Mouse (Mus musculus): ENCODE data around the gene C5ar2. TPM values are rescaled to one million over a fixed set of nuclear protein-coding genes. Genes with fewer than 3 reads are reported as not detected.
A peak's percentile ranks its signal among the peaks of the same experiment; 100 is the strongest.

The C5ar2 gene
- 0.10 TPM in 1 of 2 replicates, not detected in the other for polyA plus RNA-seq (2015; fragmentation: Nextera tagmentation; extraction: Ambion mirVana)

DNA sequence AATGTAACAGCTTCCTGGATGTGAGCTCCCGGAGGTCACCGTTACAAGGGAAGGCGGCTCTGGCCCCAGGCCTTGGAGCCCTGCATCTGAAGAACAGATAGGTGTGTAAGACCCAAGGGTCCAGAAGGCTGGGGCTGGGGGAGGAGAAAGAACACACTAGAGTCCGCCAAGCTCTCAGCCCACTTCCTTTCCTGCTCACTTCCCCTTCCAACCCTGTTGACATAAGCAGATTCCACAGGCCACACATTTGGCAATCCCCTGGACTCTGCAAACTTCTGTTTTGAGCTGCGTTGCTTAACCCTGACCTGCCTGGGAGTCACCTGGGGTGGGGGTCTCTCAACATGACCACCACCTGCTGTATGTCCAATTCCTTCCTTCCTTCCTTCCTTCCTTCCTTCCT is at the start of gene C5ar2:
Gene C5ar2, minus strand, starts transcription at position 88 of the 400 bp plus-strand sequence.
- Histone ChIP-seq H3K27ac (no peak within 1 kb of the TSS), H3K9me3 (no peaks in the 10 kb centered on the region), H3K27me3 (no peaks in the 10 kb centered on the region), H3K4me2 (no peak within 1 kb of the TSS), H3K4me1 (0 out of 2 replicates have a peak, but pooled peaks cover 2% of the 10 kb centered on the region), H3K9ac (no peak within 1 kb of the TSS), H3K4me3 (no peak within 1 kb of the TSS), H3K36me3 (no peaks in the 10 kb centered on the region)
- WGBS: 75% methylated on average over 5 of the region's 5 CpGs
- no peak for ATAC-seq (ENCODE audit: insufficient number of reproducible peaks, insufficient read depth, low FRiP score, low TSS enrichment, low read depth)

DNA sequence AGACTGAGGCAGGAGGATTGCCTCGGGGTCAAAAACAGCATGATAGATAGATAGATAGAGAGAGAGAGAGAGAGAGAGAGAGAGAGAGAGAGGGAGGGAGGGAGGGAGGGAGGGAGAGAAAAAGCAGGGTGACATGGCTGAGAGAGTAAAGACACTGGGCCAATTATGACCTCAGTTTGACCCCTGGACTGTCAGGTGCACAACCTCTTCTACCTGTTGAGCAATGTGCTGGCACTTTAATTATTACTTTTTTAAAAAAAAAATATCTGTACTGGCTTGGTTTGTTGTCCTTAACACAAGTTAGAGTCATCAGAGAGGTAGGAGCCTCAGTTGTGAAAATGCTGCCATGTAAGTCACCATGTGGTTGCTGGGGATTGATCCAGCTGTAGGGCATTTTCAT is 43.8 kb upstream of the C5ar2 start:
- Histone ChIP-seq H3K4me3 (no peak overlapping the region), H3K9ac (no peak overlapping the region), H3K27me3 (no peaks in the 10 kb centered on the region), H3K4me2 (no peak overlapping the region), H3K4me1 (peaks cover 15% of the 10 kb centered on the region), H3K36me3 (peaks cover 15% of the 10 kb centered on the region), H3K9me3 (no peaks in the 10 kb centered on the region), H3K27ac (no peak overlapping the region)
- ATAC-seq (ENCODE audit: insufficient number of reproducible peaks, insufficient read depth, low FRiP score, low TSS enrichment, low read depth): no peak
- WGBS: 75% methylated on average over 1 of the region's 1 CpGs

DNA sequence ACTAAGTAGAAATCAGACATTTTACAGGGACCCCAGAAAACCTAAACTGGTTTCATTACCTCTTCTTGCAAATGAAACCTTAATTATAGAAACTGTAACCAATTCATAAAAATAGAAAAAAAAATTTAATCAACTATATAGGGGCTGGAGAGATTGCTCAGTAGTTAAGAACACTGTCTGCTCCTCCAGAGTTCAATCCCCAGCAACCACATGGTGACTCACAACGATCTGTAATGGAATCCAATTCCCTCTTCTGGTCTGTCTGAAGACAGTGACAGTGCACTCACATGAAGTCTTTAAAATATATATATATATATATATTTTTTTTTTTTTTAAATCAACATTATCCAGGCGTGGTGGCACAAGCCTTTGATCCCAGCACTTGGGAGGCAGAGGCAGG is 43.1 kb upstream of the C5ar2 start:
- Histone ChIP-seq H3K27me3 (no peaks in the 10 kb centered on the region), H3K9ac (peak overlapping the region; percentile 80), H3K9me3 (no peaks in the 10 kb centered on the region), H3K4me1 (peaks cover 15% of the 10 kb centered on the region), H3K27ac (peak overlapping the region; percentile 98), H3K36me3 (peaks cover 23% of the 10 kb centered on the region), H3K4me2 (peak overlapping the region; percentile 64), H3K4me3 (peak overlapping the region; percentile 64)
- 82% methylated on average over 2 of the region's 2 CpGs for WGBS
- no peak for ATAC-seq (ENCODE audit: insufficient number of reproducible peaks, insufficient read depth, low FRiP score, low TSS enrichment, low read depth)

DNA sequence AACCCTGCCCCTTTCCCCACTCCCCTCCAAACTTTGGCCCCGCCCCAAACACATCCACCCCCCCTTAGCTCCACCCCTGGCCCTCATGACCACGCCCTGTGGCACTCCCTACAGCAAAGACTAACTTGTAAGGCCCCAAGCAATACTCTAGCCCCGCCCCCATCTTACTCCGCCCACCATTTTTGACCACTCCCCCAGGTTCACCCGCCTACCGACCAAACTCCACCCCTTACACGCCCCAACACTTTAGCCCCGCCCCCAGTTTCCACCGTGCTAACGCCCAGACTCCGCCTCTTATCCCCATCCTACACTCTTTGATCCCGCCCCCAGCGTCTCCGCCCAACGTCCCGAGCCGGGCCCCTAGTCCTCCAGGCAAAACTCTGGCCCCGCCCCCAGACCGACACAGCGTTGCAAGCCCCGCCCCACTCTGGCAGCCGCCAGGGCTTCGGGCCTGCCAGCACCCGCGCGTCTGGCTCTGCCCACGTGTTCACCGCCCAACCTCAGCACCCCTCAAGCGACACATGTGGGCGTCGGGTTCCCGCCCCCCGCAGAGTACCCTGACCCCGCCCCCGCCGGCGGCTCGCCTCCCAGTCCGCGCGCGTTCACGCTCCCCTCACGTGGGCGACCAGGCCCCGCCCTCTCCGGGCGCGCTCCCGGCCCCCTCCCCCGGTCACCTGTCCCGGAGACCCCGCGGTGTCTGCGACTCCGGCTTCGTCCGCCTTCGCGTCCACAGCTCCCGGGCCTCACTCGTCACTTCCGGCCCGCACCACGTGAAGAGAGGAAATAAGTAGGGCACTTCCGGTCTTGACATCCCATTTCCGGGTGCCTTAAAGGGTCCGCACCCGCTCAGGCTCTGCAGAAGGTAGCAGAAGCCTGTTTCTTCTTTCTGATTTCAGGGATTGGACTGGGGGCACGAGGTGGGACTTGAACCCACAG is 42.3 kb upstream of the C5ar2 start, which contains the start of gene Ccdc9:
Gene Ccdc9, minus strand, starts transcription at position 770 of the 936 bp plus-strand sequence.
- Histone ChIP-seq H3K36me3 (peaks cover 30% of the 10 kb centered on the region), H3K27me3 (no peaks in the 10 kb centered on the region), H3K9ac (peak within 1 kb of the TSS; percentile 80), H3K27ac (peak within 1 kb of the TSS; percentile 98), H3K4me2 (peak within 1 kb of the TSS; percentile 64), H3K4me3 (peak within 1 kb of the TSS; percentile 64), H3K4me1 (peaks cover 15% of the 10 kb centered on the region), H3K9me3 (no peaks in the 10 kb centered on the region)
- peak; percentile 89 for ATAC-seq (ENCODE audit: insufficient number of reproducible peaks, insufficient read depth, low FRiP score, low TSS enrichment, low read depth)
- 1% methylated on average over 70 of the region's 70 CpGs for WGBS

DNA sequence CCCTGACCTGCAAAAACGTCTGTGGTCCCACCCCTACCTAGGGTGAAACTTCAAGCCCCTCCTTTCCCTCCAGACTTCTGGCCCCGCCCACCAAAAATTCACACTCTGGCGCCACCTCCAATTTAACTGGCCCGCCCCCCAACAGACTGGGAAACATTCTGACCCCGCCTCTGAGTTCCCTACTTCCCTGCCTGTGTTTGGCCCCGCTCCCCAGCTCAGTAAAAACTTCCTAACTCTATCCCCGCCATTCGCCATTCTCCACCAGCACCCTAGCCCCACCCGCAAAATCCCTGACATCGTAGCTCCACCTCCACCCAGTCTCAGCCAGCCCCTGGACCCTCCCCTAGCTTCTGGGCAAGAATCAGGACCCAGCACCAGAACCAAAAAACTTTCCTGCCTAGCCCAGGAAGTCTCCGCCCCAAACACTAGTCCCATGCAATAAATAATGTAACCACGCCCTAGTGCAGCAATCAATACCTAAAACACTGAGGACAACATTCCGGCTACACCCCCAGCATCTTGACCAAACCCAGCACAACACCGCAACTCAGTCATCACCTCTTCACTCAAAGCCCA is 41.6 kb upstream of the C5ar2 start:
- Histone ChIP-seq H3K4me3 (peak overlapping the region; percentile 64), H3K9ac (peak overlapping the region; percentile 37; the same call in 1 of the 2 replicates), H3K4me2 (peak overlapping the region; percentile 64), H3K36me3 (peaks cover 38% of the 10 kb centered on the region), H3K27me3 (no peaks in the 10 kb centered on the region), H3K9me3 (no peaks in the 10 kb centered on the region), H3K4me1 (peaks cover 15% of the 10 kb centered on the region), H3K27ac (peak overlapping the region; percentile 98)
- ATAC-seq (ENCODE audit: insufficient number of reproducible peaks, insufficient read depth, low FRiP score, low TSS enrichment, low read depth): peak; percentile 52
- 4% methylated on average over 14 of the region's 14 CpGs for WGBS

DNA sequence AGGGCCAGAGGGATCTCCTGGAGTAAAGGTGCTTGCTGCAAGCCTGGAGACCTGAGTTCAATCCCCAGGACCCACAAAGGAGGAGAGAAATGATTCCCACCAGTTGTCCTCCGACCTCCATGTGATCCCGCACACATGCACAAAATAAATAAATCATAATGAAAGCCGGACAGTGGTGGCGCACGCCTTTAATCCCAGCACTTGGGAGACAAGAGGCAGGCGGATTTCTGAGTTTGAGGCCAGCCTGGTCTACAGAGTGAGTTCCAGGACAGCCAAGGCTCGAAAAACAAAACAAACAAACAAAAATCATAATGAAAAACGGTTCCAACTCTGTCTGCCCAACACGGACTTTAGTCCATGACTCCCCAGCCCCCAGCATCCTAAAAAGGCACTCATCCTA is 41.0 kb upstream of the C5ar2 start:
- Histone ChIP-seq H3K4me1 (peaks cover 15% of the 10 kb centered on the region), H3K9ac (peak overlapping the region; percentile 37; the same call in 1 of the 2 replicates), H3K27ac (peak overlapping the region; percentile 98), H3K4me3 (peak overlapping the region; percentile 64), H3K27me3 (no peaks in the 10 kb centered on the region), H3K9me3 (no peaks in the 10 kb centered on the region), H3K4me2 (peak overlapping the region; percentile 64), H3K36me3 (peaks cover 44% of the 10 kb centered on the region)
- ATAC-seq (ENCODE audit: insufficient number of reproducible peaks, insufficient read depth, low FRiP score, low TSS enrichment, low read depth): no peak
- WGBS: 70% methylated on average over 9 of the region's 9 CpGs

DNA sequence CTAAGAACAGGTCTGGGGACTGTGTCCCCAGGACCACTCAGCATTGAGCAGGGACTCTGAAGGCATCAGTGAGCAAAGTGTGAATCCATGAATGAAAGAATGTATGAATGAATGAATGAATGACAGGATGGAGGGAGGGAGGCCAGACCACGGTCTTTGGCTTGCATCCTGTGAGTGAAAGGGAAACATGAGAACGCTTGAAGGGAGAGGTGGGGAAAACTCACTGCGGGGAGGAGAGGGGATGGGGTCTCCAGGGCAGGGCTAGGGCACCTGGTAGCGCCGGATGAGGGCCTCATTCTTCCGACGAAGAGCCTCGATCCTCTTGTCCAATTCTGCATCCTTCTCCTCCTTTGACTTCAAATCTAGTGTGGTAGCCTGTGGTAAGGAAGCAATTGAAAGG is 40.0 kb upstream of the C5ar2 start:
- Histone ChIP-seq H3K9ac (no peak overlapping the region), H3K9me3 (no peaks in the 10 kb centered on the region), H3K27ac (no peak overlapping the region), H3K4me3 (no peak overlapping the region), H3K4me2 (no peak overlapping the region), H3K27me3 (no peaks in the 10 kb centered on the region), H3K36me3 (peaks cover 51% of the 10 kb centered on the region), H3K4me1 (peaks cover 15% of the 10 kb centered on the region)
- ATAC-seq (ENCODE audit: insufficient number of reproducible peaks, insufficient read depth, low FRiP score, low TSS enrichment, low read depth): no peak
- 89% methylated on average over 8 of the region's 8 CpGs for WGBS

DNA sequence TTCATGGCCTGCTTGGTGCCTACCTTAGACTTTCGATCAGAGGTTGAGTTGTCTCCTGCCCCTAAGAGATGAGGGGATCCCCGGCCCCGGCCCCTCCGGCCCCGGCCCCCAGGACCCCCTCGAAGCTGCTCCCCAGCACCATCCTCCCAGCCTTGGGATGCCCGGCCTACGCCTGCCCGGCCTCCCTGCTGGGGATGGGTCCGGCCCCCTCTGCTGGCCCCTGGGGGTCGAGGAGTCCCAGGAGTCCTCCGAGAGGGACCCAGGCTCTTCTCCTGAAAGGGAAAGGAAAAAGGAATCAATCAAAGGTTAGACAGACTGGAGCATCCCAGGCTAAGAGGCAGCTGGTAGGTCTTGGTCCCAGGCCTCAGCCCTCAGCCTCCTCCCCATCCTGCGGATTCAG is 38.4 kb upstream of the C5ar2 start:
- Histone ChIP-seq H3K9me3 (no peaks in the 10 kb centered on the region), H3K9ac (no peak overlapping the region), H3K27ac (no peak overlapping the region), H3K27me3 (no peaks in the 10 kb centered on the region), H3K4me1 (peaks cover 15% of the 10 kb centered on the region), H3K4me3 (no peak overlapping the region), H3K4me2 (no peak overlapping the region), H3K36me3 (peaks cover 67% of the 10 kb centered on the region)
- ATAC-seq (ENCODE audit: insufficient number of reproducible peaks, insufficient read depth, low FRiP score, low TSS enrichment, low read depth): no peak
- 94% methylated on average over 8 of the region's 13 CpGs for WGBS

DNA sequence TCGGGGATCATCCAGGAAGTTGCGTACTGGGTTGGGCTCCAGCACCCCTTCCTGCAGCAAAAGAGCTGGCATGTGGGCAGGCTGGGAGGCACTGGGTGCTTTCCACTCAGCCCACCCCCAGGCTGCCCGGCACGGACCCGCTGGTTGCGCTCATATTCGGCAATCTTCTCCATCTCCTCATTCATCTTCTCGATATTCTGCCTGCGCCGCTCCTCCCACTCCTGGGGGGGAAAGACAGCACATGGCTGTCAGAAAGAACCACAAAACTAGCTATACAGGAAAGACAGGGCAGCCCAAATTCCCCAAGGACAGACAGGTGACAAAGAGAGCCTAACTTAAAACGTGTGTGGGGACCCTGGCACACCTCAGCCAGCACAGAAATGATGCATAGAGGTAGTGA is 36.8 kb upstream of the C5ar2 start:
- no peak overlapping the region for H3K4me2 ChIP-seq
- H3K9ac ChIP-seq: peak overlapping the region; percentile 11; the same call in 1 of the 2 replicates
- no peak overlapping the region for H3K4me3 ChIP-seq
- H3K4me1 ChIP-seq: peaks cover 15% of the 10 kb centered on the region
- no peaks in the 10 kb centered on the region for H3K27me3 ChIP-seq
- 85% methylated on average over 11 of the region's 11 CpGs for WGBS
- no peaks in the 10 kb centered on the region for H3K9me3 ChIP-seq
- no peak overlapping the region for H3K27ac ChIP-seq
- H3K36me3 ChIP-seq: peaks cover 84% of the 10 kb centered on the region
- no peak for ATAC-seq (ENCODE audit: insufficient number of reproducible peaks, insufficient read depth, low FRiP score, low TSS enrichment, low read depth)

DNA sequence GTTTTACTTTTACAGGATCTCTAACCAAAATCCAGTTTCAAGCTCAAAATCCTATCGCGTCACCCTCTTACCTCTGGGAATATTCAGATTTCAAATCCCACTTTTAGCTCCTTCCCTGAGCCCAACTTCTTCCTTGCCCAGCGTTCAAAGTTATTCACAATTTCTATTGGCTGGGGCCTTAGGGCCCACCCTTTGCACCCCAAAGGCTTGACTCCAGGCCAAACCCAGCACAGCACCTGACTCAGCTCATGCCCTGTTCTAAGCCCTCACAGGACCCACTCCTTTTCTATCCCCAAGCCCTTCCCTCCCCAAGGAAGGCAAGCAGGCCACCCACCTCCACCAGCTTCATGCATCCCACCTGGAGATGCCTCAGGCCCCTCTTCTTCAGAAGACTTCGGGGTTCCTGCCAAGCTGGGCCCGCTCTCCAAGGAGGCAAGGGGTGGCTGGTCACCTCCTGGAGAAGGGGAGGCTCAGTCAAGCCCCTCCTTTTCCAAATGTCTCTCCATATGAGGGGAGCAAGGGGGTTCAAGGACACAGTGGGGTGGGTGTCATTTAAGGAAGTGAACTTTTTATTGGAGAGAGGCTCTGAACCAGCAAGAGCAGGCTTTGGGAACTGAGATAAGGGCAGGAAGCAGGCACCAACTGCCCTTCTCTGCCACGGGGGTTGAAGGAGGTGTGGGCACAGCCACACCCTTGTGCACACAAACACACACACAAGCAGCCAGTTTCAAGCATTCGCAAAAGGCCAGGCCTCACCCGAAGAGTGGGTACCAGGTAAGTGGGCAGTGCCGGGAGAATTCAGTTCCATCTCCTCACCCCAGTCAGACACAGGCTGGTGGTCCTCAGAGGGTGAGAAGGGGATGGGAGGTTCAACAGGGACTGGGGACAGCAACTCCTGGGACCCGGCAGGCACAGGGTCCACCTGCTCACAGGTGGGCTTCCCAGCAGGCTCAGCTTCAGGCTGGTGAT is 31.3 kb upstream of the C5ar2 start:
- WGBS: 87% methylated on average over 10 of the region's 10 CpGs
- peak overlapping the region; percentile 77 for H3K4me2 ChIP-seq
- peaks cover 29% of the 10 kb centered on the region for H3K4me1 ChIP-seq
- no peak overlapping the region for H3K4me3 ChIP-seq
- no peaks in the 10 kb centered on the region for H3K9me3 ChIP-seq
- no peak overlapping the region for H3K27ac ChIP-seq
- ATAC-seq (ENCODE audit: insufficient number of reproducible peaks, insufficient read depth, low FRiP score, low TSS enrichment, low read depth): no peak
- no peak overlapping the region; the same call in 1 of the 2 replicates for H3K9ac ChIP-seq
- peaks cover 51% of the 10 kb centered on the region for H3K36me3 ChIP-seq
- no peaks in the 10 kb centered on the region for H3K27me3 ChIP-seq

DNA sequence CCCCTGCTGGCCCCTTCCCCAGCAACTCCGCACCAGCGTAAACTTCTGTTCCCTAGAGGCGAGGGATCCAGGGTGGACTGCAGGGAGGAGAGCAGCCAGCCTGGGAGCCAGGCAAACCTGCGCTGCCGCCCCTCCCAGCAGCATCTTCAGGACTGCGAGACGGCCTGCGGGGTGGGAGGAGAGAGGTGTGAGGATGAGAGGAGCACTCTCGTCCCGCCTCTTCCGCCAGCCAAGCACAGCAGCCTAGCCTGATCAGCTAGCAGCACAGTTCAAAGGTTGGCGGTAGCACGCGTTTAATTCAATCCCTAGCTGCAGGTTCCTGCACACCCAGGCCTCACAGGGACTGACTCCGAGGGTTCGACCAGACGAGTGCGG is 29.8 kb upstream of the C5ar2 start:
- no peaks in the 10 kb centered on the region for H3K27me3 ChIP-seq

More for the DNA sequence above, 29.8 kb upstream of the C5ar2 start:
- H3K9me3 ChIP-seq: no peaks in the 10 kb centered on the region
- ATAC-seq (ENCODE audit: insufficient number of reproducible peaks, insufficient read depth, low FRiP score, low TSS enrichment, low read depth): peak; percentile 32
- peaks cover 38% of the 10 kb centered on the region for H3K36me3 ChIP-seq
- peak overlapping the region; percentile 96 for H3K27ac ChIP-seq
- WGBS: under 1% methylated on average over 18 of the region's 18 CpGs
- peaks cover 29% of the 10 kb centered on the region for H3K4me1 ChIP-seq
- peak overlapping the region; percentile 77 for H3K4me2 ChIP-seq
- H3K9ac ChIP-seq: peak overlapping the region; percentile 83
- H3K4me3 ChIP-seq: peak overlapping the region; percentile 68
